Mouse (Mus musculus) G1E (cell line): ENCODE measurements around the gene Raly. TPM values are rescaled to one million over a fixed set of nuclear protein-coding genes. Genes with fewer than 3 reads are reported as not detected.

Source experiments
- ATAC-seq: 2 replicates; pipeline ENCODE4 v1.8.0; 2016; ENCODE audit warnings: mild to moderate bottlenecking; ENCODE audit not compliant: insufficient number of reproducible peaks, poor library complexity, low FRiP score, severe bottlenecking; ENCODE audit errors: extremely low read depth
- DNase-seq: peaks from one replicate; pipeline ENCODE4 v3.0.0; 2012; ENCODE audit warnings: low spot score
- H3K27me3 ChIP-seq: 2 replicates; pipeline ENCODE4 v1.6.1; 2012; ENCODE audit warnings: mild to moderate bottlenecking, low read length, inconsistent platforms; ENCODE audit not compliant: insufficient read depth
- H3K36me3 ChIP-seq: replicated peaks from 2 replicates; pipeline ENCODE3; 2012; ENCODE audit warnings: mild to moderate bottlenecking, inconsistent platforms
- H3K4me1 ChIP-seq: 2 replicates; pipeline ENCODE4 v1.6.1; 2012; ENCODE audit warnings: low read depth, low read length, inconsistent platforms, mixed read lengths; ENCODE audit not compliant: insufficient read depth
- H3K4me3 ChIP-seq: 2 replicates; pipeline ENCODE4 v1.5.1; 2012; ENCODE audit warnings: low read depth, mild to moderate bottlenecking, inconsistent platforms, low read length, moderate library complexity, mixed read lengths
- H3K9me3 ChIP-seq: replicated peaks from 2 replicates; pipeline ENCODE4 v1.6.1; 2012; ENCODE audit warnings: inconsistent platforms
- CTCF ChIP-seq: IDR thresholded peaks from 2 replicates; pipeline ENCODE4 v1.5.1; 2012; ENCODE audit warnings: low read depth, low read length, inconsistent platforms, mixed read lengths
- GATA1 ChIP-seq: IDR thresholded peaks from 2 replicates; pipeline ENCODE4 v1.6.1; 2012; ENCODE audit warnings: borderline replicate concordance, low read length, inconsistent platforms, mixed read lengths
- GATA2 ChIP-seq: IDR thresholded peaks from 2 replicates; pipeline ENCODE4 v1.6.1; 2012; ENCODE audit warnings: low read depth, low read length, inconsistent platforms, borderline replicate concordance
- POLR2AphosphoS5 ChIP-seq: IDR thresholded peaks from 2 replicates; pipeline ENCODE4 v1.6.1; 2012; ENCODE audit warnings: low read depth, low read length, inconsistent platforms; ENCODE audit not compliant: insufficient replicate concordance
- TAL1 ChIP-seq: conservative IDR thresholded peaks from 2 replicates; pipeline ENCODE4 v1.6.1; 2012; ENCODE audit warnings: low read depth, low read length, inconsistent platforms, mixed read lengths
- polyA plus RNA-seq: library from polyadenylated mRNA; stranded (reverse); fragments of >175 nt; gene quantifications from 2 replicates; pipeline ENCODE4 v1.2.3, GENCODE M21; 2012
- total RNA-seq, 2 experiments: library from RNA; stranded (forward) in 1 of 2; stranded (reverse) in 1 of 2; fragments of 200-1000 nt in 1 of 2; fragments of >200 nt in 1 of 2; fragmentation: Nextera tagmentation in 1 of 2; gene quantifications; 2 replicates each; pipeline ENCODE4 v1.2.3; 2014 to 2017

The Raly gene
- total and polyA plus RNA-seq, 3 experiments = 122 to 597 (median 173) TPM

GRCm38 (mm10) chr2:154807689-154808088 is 16.8 kb downstream of the Raly start:
- H3K9me3 ChIP-seq = no peaks in the 10 kb centered on the region

GRCm38 (mm10) chr2:154809107-154809762 is 18.3 kb downstream of the Raly start:
- H3K27me3 ChIP-seq = no peaks in the 10 kb centered on the region
- no peaks in the 10 kb centered on the region for H3K9me3 ChIP-seq
- no peak for ATAC-seq
- H3K36me3 ChIP-seq = peaks cover 32% of the 10 kb centered on the region
- DNase-seq = no peak
- peaks cover 9% of the 10 kb centered on the region for H3K4me1 ChIP-seq
- TF ChIP-seq GATA1 (no peak), TAL1 (no peak), POLR2AphosphoS5 (no peak), GATA2 (no peak), CTCF (no peak)
- no peak overlapping the region for H3K4me3 ChIP-seq

More at GRCm38 (mm10) chr2:154807689-154808088, 16.8 kb downstream of the Raly start:
- Histone ChIP-seq H3K4me1 (peaks cover 17% of the 10 kb centered on the region), H3K36me3 (peaks cover 30% of the 10 kb centered on the region), H3K27me3 (no peaks in the 10 kb centered on the region), H3K4me3 (no peak overlapping the region)
- ATAC-seq (no peak), DNase-seq (no peak)
- no peak for TF ChIP-seq TAL1
- no peak for TF ChIP-seq CTCF
- TF ChIP-seq GATA2 = no peak
- TF ChIP-seq POLR2AphosphoS5 = no peak
- TF ChIP-seq GATA1 = no peak

DNA sequence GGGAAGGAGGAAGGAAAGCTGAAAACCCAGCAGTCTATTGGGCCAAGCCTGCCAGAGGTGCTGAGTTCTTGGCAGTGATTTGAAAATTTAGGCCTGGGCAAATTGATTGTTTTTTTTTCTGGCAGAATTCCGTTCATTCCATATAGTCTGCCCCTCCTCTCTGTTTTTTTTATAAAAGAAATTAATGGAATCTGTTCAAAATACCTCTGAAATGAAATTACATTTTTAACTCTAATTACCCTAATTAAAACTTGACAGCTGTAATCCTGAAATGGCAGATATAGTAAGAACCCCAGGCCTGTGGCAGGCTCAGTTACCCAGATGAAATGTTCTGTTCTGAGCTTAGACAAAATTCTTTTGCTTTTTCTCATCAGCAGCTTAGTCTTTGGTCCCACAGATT is 19.9 kb downstream of the Raly start:
- H3K27me3 ChIP-seq = no peaks in the 10 kb centered on the region
- TF ChIP-seq GATA1 (no peak), POLR2AphosphoS5 (no peak), TAL1 (no peak), CTCF (no peak), GATA2 (no peak)
- H3K9me3 ChIP-seq = no peaks in the 10 kb centered on the region
- ATAC-seq (no peak), DNase-seq (no peak)
- no peak overlapping the region for H3K4me3 ChIP-seq
- H3K36me3 ChIP-seq = peaks cover 37% of the 10 kb centered on the region
- peaks cover 14% of the 10 kb centered on the region for H3K4me1 ChIP-seq

DNA sequence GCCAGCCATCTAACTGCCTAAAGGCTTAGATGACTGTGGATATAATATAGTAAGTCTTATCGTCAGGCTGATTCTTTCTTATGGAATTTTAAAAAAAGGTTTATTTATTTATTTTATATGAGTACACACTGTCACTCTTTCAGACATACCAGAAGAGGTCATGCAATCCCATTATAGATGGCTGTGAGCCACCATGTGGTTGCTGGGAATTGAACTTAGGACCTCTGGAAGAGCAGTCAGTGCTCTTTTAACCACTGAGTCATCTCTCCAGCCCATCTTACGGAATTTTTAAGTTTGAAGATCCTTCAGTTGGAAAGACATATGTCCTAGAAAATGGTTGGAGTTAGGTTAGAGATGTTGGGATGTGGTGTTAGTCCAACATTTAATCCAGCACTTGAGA is 22.5 kb downstream of the Raly start:
- TF ChIP-seq GATA2 (no peak), GATA1 (no peak), TAL1 (no peak), POLR2AphosphoS5 (no peak), CTCF (no peak)
- peaks cover 23% of the 10 kb centered on the region for H3K4me1 ChIP-seq

GRCm38 (mm10) chr2:154817089-154817488 is 26.2 kb downstream of the Raly start:
- Histone ChIP-seq H3K27me3 (no peaks in the 10 kb centered on the region), H3K36me3 (peaks cover 47% of the 10 kb centered on the region)

More for the DNA sequence above, 22.5 kb downstream of the Raly start:
- DNase-seq (no peak), ATAC-seq (no peak)
- H3K36me3 ChIP-seq = peaks cover 36% of the 10 kb centered on the region
- H3K9me3 ChIP-seq = no peaks in the 10 kb centered on the region
- no peak overlapping the region for H3K4me3 ChIP-seq
- no peaks in the 10 kb centered on the region for H3K27me3 ChIP-seq

DNA sequence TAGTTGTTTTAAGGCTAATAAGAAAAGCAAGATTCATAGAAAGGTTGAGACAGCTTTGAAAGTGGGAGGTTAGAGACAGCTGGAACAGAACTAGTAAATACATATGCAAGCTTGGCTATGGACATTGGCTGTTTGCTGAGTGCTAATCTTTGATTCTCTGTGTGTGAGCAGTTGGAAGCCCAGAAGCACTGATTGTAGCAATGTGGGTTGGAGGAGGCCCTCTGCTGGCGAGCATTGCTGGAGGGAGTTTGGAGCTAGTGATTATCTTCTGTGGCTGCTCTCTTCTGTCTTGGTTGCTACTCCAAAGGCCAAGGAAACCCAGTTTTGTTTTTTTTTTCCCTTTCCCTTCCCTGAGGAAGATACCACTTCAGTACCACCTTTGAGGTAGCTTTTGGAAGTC is 26.9 kb downstream of the Raly start:
- DNase-seq (no peak), ATAC-seq (no peak)
- Histone ChIP-seq H3K4me3 (no peak overlapping the region), H3K27me3 (no peaks in the 10 kb centered on the region), H3K9me3 (no peaks in the 10 kb centered on the region), H3K36me3 (peaks cover 51% of the 10 kb centered on the region), H3K4me1 (peaks cover 27% of the 10 kb centered on the region)
- no peak for TF ChIP-seq GATA1
- no peak for TF ChIP-seq CTCF
- no peak for TF ChIP-seq GATA2
- no peak for TF ChIP-seq POLR2AphosphoS5
- no peak for TF ChIP-seq TAL1

More at GRCm38 (mm10) chr2:154817089-154817488, 26.2 kb downstream of the Raly start:
- ATAC-seq (no peak), DNase-seq (no peak)
- no peak overlapping the region for H3K4me3 ChIP-seq
- TF ChIP-seq CTCF (no peak), GATA1 (no peak), TAL1 (no peak), POLR2AphosphoS5 (no peak), GATA2 (no peak)
- peaks cover 27% of the 10 kb centered on the region for H3K4me1 ChIP-seq
- no peaks in the 10 kb centered on the region for H3K9me3 ChIP-seq

DNA sequence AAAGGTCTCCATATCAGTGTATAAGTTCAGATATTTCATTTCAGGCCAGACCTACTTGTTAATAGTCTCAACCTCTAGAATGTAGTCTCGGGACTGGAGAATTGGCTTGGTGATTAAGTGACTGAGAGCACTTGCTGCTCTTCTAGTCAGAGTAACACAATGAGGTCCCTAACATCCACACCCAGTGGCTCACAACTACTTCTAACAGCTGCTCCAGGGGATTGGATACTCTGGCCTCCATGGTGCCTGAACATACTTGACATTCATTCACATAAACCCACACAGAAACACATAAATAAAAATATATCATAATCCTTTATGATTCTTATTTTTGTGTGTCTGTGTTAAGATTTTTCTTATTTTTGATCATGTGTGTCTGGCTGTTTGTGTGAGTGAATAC is 27.7 kb downstream of the Raly start:
- H3K4me1 ChIP-seq = peaks cover 27% of the 10 kb centered on the region
- peaks cover 52% of the 10 kb centered on the region for H3K36me3 ChIP-seq
- H3K9me3 ChIP-seq = no peaks in the 10 kb centered on the region
- TF ChIP-seq GATA2 (no peak), GATA1 (no peak), TAL1 (no peak), POLR2AphosphoS5 (no peak), CTCF (no peak)
- no peak for ATAC-seq
- H3K27me3 ChIP-seq = no peaks in the 10 kb centered on the region
- DNase-seq = no peak
- no peak overlapping the region for H3K4me3 ChIP-seq
